Mouse (Mus musculus) macrophage (primary cell): ENCODE results near the gene Gm13695. TPM values are rescaled to one million over a fixed set of nuclear protein-coding genes. Genes with fewer than 3 reads are reported as not detected.
"Not testable (repeated sequence)": the region's sequence is repeated elsewhere in the genome, so short reads cannot be mapped to it uniquely, and the experiment has no call there.

Experiments used
- H3K27ac ChIP-seq: fragments of 350-480 bp; formaldehyde crosslinking; 2 replicates; pipeline ENCODE4 v1.9.0; 2021
- H3K36me3 ChIP-seq: fragments of 350-480 bp; formaldehyde crosslinking; 2 replicates; pipeline ENCODE4 v1.9.0; 2021; ENCODE audit errors: inconsistent target
- H3K4me3 ChIP-seq: fragments of 350-480 bp; formaldehyde crosslinking; 2 replicates; pipeline ENCODE4 v1.9.0; 2021; ENCODE audit errors: inconsistent target
- H3K79me2 ChIP-seq: fragments of 350-480 bp; formaldehyde crosslinking; 2 replicates; pipeline ENCODE4 v1.9.0; 2021; ENCODE audit errors: inconsistent target
- WGBS: methylation state at CpG from one replicate; pipeline ENCODE4 v1.1.7; 2026; ENCODE audit warnings: inconsistent platforms; ENCODE audit not compliant: missing documents; 5-methylcytosine and 5-hydroxymethylcytosine counted together
- polyA plus RNA-seq: library from polyadenylated mRNA; stranded (reverse); fragments of 250-400 nt; gene quantifications from 3 replicates; pipeline ENCODE4 v1.2.4, GENCODE M21; 2018; ENCODE audit warnings: inconsistent platforms

The Gm13695 gene
- polyA plus RNA-seq, 1 experiment from 2014 or later: not detected

DNA sequence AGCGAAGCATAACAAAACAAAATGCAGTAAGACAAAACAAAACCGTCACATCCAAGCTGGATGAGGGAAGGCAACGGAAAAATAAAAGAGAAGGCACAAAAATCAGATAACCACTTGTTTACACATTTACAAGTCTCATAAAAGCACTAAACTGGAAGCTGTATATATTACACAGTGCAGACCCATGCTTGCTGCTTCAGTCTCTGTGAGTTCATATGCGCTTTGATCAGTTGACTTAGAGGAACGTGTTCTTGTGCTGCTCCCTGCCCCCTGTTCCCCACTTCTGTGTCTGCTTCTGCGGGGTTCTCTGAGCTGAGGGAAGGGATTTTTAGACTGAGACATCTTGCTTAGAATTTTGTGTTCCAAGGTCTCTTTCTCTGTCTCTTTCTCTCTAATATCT, 47.5 kb downstream of the Gm13695 start:
- Histone ChIP-seq H3K4me3 (no peak overlapping the region), H3K79me2 (no peaks in the 10 kb centered on the region), H3K36me3 (no peaks in the 10 kb centered on the region), H3K27ac (no peak overlapping the region)
- 89% methylated on average over 6 of the region's 6 CpGs for WGBS

GRCm38 (mm10) chr2:84016291-84016690, 49.2 kb downstream of the Gm13695 start:
- 83% methylated on average over 2 of the region's 5 CpGs for WGBS
- H3K36me3 ChIP-seq, H3K79me2 ChIP-seq, H3K27ac ChIP-seq, H3K4me3 ChIP-seq: not testable (repeated sequence)

DNA sequence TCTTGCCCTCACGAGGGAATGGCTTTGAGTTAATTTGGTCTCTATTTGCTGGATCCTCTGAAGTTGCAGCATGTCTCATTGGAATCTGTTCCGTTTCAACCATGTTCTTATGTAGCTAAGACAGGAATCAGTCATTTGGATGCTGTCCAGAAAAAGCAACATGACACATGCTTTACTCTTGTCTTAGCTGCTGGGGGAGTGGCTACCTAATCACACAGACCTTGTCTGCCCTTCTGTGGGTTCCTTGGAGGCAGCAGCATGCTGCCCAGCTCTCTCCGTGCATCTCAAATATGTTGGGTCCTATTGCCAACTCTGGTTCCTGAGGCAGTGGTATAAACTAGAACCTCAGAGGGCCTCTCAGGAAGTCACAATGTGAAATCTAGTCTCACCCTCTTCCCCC, 51.2 kb downstream of the Gm13695 start:
- no peak overlapping the region for H3K27ac ChIP-seq
- WGBS: 41% methylated on average over 3 of the region's 3 CpGs
- H3K36me3 ChIP-seq: no peaks in the 10 kb centered on the region
- no peaks in the 10 kb centered on the region for H3K79me2 ChIP-seq
- H3K4me3 ChIP-seq: no peak overlapping the region

Other genes with a start within 250 kb of the Gm13695 start
- gene Itgav, start 242.9 kb upstream of the Gm13695 start, polyA plus RNA-seq: 20.8 to 69.6 TPM (median 21.5 TPM) in 3 replicates
- 0.09 TPM in 1 of 3 replicates, not detected in the others for gene Fam171b, start 154.7 kb upstream of the Gm13695 start, polyA plus RNA-seq
- gene Zswim2, start 26.1 kb upstream of the Gm13695 start, polyA plus RNA-seq: not detected in 3 replicates
- gene Gm13698, start 11.6 kb upstream of the Gm13695 start, polyA plus RNA-seq: not detected in 3 replicates
- gene Gm13693, start 5.8 kb upstream of the Gm13695 start, polyA plus RNA-seq: not detected in 3 replicates
- gene Gm13696, start 5.8 kb downstream of the Gm13695 start, polyA plus RNA-seq: not detected in 3 replicates
- gene Gm13694, start 11.6 kb downstream of the Gm13695 start, polyA plus RNA-seq: not detected in 3 replicates
- not detected in 3 replicates for gene Gm13697, start 17.4 kb downstream of the Gm13695 start, polyA plus RNA-seq
- gene Gm13691, start 23.2 kb downstream of the Gm13695 start, polyA plus RNA-seq: not detected in 3 replicates